Mouse (Mus musculus) erythroblast, embryonic 14.5 days (primary cell): ENCODE data around the gene St6galnac5.

Experiments
- GATA1 ChIP-seq: IDR thresholded peaks from 2 replicates; pipeline ENCODE4 v1.6.1; 2012; ENCODE audit warnings: low read length, inconsistent platforms, mixed read lengths
- TAL1 ChIP-seq: IDR thresholded peaks from 3 replicates; pipeline ENCODE4 v1.6.1; 2012; ENCODE audit warnings: low read length, inconsistent platforms, mixed read lengths

- TF ChIP-seq GATA1 (no peak), TAL1 (no peak)
Observed at GRCm38 (mm10) chr3:152998106-152998505, 16.1 kb upstream of the St6galnac5 start.
